Mouse (Mus musculus) MEL (cell line): ENCODE data around the gene Fam169b. TPM values are rescaled to one million over a fixed set of nuclear protein-coding genes. Genes with fewer than 3 reads are reported as not detected.

Source experiments
- DNase-seq: peaks from one replicate; pipeline ENCODE4 v3.0.0; 2011; ENCODE audit warnings: low read depth, low spot score
- H3K27ac ChIP-seq: 2 replicates; pipeline ENCODE4 v1.5.1; 2012; ENCODE audit warnings: low read depth, mild to moderate bottlenecking, control low read depth, low read length, moderate library complexity; ENCODE audit not compliant: control insufficient read depth
- H3K27me3 ChIP-seq, 2 experiments: fragments of 150-350 bp in 1 of 2; sonication (generic) in 1 of 2; 2 replicates each; pipeline ENCODE4 v1.6.1; 2012; ENCODE audit warnings: low read length in 2 of 2, mild to moderate bottlenecking in 2 of 2, improper control_type of control experiment in 1 of 2, moderate library complexity in 1 of 2; ENCODE audit not compliant: insufficient read depth in 2 of 2, control insufficient read depth in 1 of 2
- H3K36me3 ChIP-seq, 2 experiments: 2 replicates each; pipeline ENCODE4 v1.6.1; 2012 to 2014; ENCODE audit warnings: low read length in 2 of 2, improper control_type of control experiment in 1 of 2, inconsistent platforms in 1 of 2, mild to moderate bottlenecking in 1 of 2; ENCODE audit not compliant: insufficient read depth in 2 of 2, control insufficient read depth in 1 of 2
- H3K4me1 ChIP-seq, 2 experiments: fragments of 150-350 bp in 1 of 2; sonication (generic) in 1 of 2; 2 replicates each; pipeline ENCODE4 v1.6.1; 2012; ENCODE audit warnings: low read length in 2 of 2, improper control_type of control experiment in 1 of 2, mild to moderate bottlenecking in 1 of 2; ENCODE audit not compliant: insufficient read depth in 2 of 2, control insufficient read depth in 1 of 2
- H3K4me3 ChIP-seq, 2 experiments: fragments of 150-350 bp in 1 of 2; sonication (generic) in 1 of 2; 2 replicates each; pipeline ENCODE4 v1.5.1; 2012; ENCODE audit warnings: low read depth in 2 of 2, low read length in 2 of 2, mild to moderate bottlenecking in 2 of 2, moderate library complexity in 2 of 2, control low read depth in 1 of 2, improper control_type of control experiment in 1 of 2; ENCODE audit not compliant: control insufficient read depth in 1 of 2, insufficient read depth in 1 of 2
- H3K79me2 ChIP-seq: 2 replicates; pipeline ENCODE4 v1.6.1; 2012; ENCODE audit warnings: mild to moderate bottlenecking, low read length, moderate library complexity; ENCODE audit not compliant: control insufficient read depth, poor library complexity, insufficient read depth
- H3K9ac ChIP-seq: 2 replicates; pipeline ENCODE4 v1.6.1; 2012; ENCODE audit warnings: low read depth, mild to moderate bottlenecking, control low read depth, low read length, moderate library complexity; ENCODE audit not compliant: control insufficient read depth, poor library complexity, severe bottlenecking
- H3K9me3 ChIP-seq: fragments of 150-350 bp; sonication (generic); replicated peaks from 2 replicates; pipeline ENCODE4 v1.6.1; 2012; ENCODE audit warnings: mild to moderate bottlenecking, low read length, improper control_type of control experiment, moderate library complexity; ENCODE audit not compliant: insufficient read depth
- CHD2 ChIP-seq: IDR thresholded peaks from 2 replicates; pipeline ENCODE4 v1.6.1; 2011; ENCODE audit warnings: low read length, improper control_type of control experiment
- ELF1 ChIP-seq: IDR thresholded peaks from 2 replicates; pipeline ENCODE4 v1.6.1; 2014; ENCODE audit warnings: low read depth, mild to moderate bottlenecking, inconsistent platforms, low read length, improper control_type of control experiment, moderate library complexity
- EP300 ChIP-seq, 2 experiments: IDR thresholded peaks; 2 replicates each; pipeline ENCODE4 v1.6.1; 2011; ENCODE audit warnings: improper control_type of control experiment in 2 of 2, low read length in 2 of 2, low read depth in 1 of 2, mild to moderate bottlenecking in 1 of 2
- GABPA ChIP-seq: IDR thresholded peaks from 2 replicates; pipeline ENCODE4 v1.6.1; 2012; ENCODE audit warnings: low read depth, mild to moderate bottlenecking, inconsistent platforms, low read length, improper control_type of control experiment, moderate library complexity
- GATA1 ChIP-seq: IDR thresholded peaks from 2 replicates; pipeline ENCODE4 v1.6.1; 2011; ENCODE audit warnings: low read depth, low read length, improper control_type of control experiment
- HCFC1 ChIP-seq: IDR thresholded peaks from 2 replicates; pipeline ENCODE4 v1.6.1; 2012; ENCODE audit warnings: low read depth, mild to moderate bottlenecking, inconsistent platforms, low read length, improper control_type of control experiment, moderate library complexity
- JUND ChIP-seq: IDR thresholded peaks from 2 replicates; pipeline ENCODE4 v1.6.1; 2011; ENCODE audit warnings: low read depth, mild to moderate bottlenecking, improper control_type of control experiment, low read length
- MEF2A ChIP-seq: IDR thresholded peaks from 2 replicates; pipeline ENCODE4 v1.6.1; 2014; ENCODE audit warnings: low read depth, mild to moderate bottlenecking, inconsistent platforms, low read length, improper control_type of control experiment; ENCODE audit not compliant: poor library complexity, insufficient replicate concordance, severe bottlenecking; ENCODE audit errors: extremely low read depth
- MXI1 ChIP-seq: IDR thresholded peaks from 2 replicates; pipeline ENCODE4 v1.6.1; 2011; ENCODE audit warnings: mild to moderate bottlenecking, low read depth, low read length, improper control_type of control experiment
- NELFE ChIP-seq: IDR thresholded peaks from 2 replicates; pipeline ENCODE4 v1.6.1; 2011; ENCODE audit warnings: low read depth, low read length, improper control_type of control experiment
- POLR2AphosphoS2 ChIP-seq: IDR thresholded peaks from 2 replicates; pipeline ENCODE4 v1.6.1; 2011; ENCODE audit warnings: low read length, improper control_type of control experiment
- RCOR1 ChIP-seq: IDR thresholded peaks from 2 replicates; pipeline ENCODE4 v1.6.1; 2012; ENCODE audit warnings: low read depth, mild to moderate bottlenecking, inconsistent platforms, low read length, improper control_type of control experiment
- SIN3A ChIP-seq: IDR thresholded peaks from 2 replicates; pipeline ENCODE4 v1.6.1; 2012; ENCODE audit warnings: low read length, improper control_type of control experiment, inconsistent platforms
- SMC3 ChIP-seq: IDR thresholded peaks from 2 replicates; pipeline ENCODE4 v1.6.1; 2011; ENCODE audit warnings: low read depth, low read length, improper control_type of control experiment
- TAL1 ChIP-seq: IDR thresholded peaks from 2 replicates; pipeline ENCODE4 v1.6.1; 2012; ENCODE audit warnings: mild to moderate bottlenecking, inconsistent platforms, low read length, moderate library complexity, mixed read lengths
- TBP ChIP-seq: IDR thresholded peaks from 2 replicates; pipeline ENCODE4 v1.8.0; 2011; ENCODE audit warnings: low read depth, low read length, improper control_type of control experiment
- UBTF ChIP-seq: IDR thresholded peaks from 2 replicates; pipeline ENCODE4 v1.6.1; 2012; ENCODE audit warnings: low read depth, mild to moderate bottlenecking, inconsistent platforms, low read length, improper control_type of control experiment, moderate library complexity, borderline replicate concordance; ENCODE audit not compliant: insufficient read depth
- USF1 ChIP-seq: IDR thresholded peaks from 2 replicates; pipeline ENCODE4 v1.6.1; 2014; ENCODE audit warnings: low read depth, mild to moderate bottlenecking, inconsistent platforms, low read length, improper control_type of control experiment, moderate library complexity
- USF2 ChIP-seq, 2 experiments: IDR thresholded peaks; 2 replicates each; pipeline ENCODE4 v1.6.1; 2011 to 2012; ENCODE audit warnings: improper control_type of control experiment in 2 of 2, low read length in 2 of 2, borderline replicate concordance in 1 of 2, inconsistent platforms in 1 of 2, low read depth in 1 of 2, mild to moderate bottlenecking in 1 of 2; ENCODE audit not compliant: insufficient read depth in 1 of 2
- ZNF384 ChIP-seq: IDR thresholded peaks from 2 replicates; pipeline ENCODE4 v1.6.1; 2012; ENCODE audit warnings: low read depth, mild to moderate bottlenecking, inconsistent platforms, low read length, improper control_type of control experiment
- polyA plus RNA-seq, 2 experiments: library from polyadenylated mRNA; stranded (reverse) in 1 of 2; unstranded in 1 of 2; fragments of >175 nt in 1 of 2; fragments of >200 nt in 1 of 2; gene quantifications; 2 replicates each; pipeline versions ENCODE4 v1.2.1 to v1.2.4; 2012; ENCODE audit warnings: low replicate concordance in 2 of 2, low read depth in 1 of 2; ENCODE audit not compliant: insufficient read length in 2 of 2, insufficient read depth in 1 of 2, missing spikeins in 1 of 2
- total RNA-seq: library from RNA; depleted of rRNA; stranded (reverse); fragments of 300-350 nt; gene quantifications from 2 replicates; pipeline ENCODE4 v1.2.3, GENCODE M21; 2012

Fam169b gene
- total and polyA plus RNA-seq, 3 experiments: not detected

- H3K4me3 ChIP-seq: no peak overlapping the region
- no peaks in the 10 kb centered on the region for H3K9me3 ChIP-seq
- H3K4me1 ChIP-seq: no peaks in the 10 kb centered on the region
- H3K36me3 ChIP-seq: no peaks in the 10 kb centered on the region
- H3K27me3 ChIP-seq: no peaks in the 10 kb centered on the region
- no peak overlapping the region for H3K9ac ChIP-seq
- no peak overlapping the region for H3K27ac ChIP-seq
- no peak for DNase-seq
- H3K79me2 ChIP-seq: no peaks in the 10 kb centered on the region
- TF ChIP-seq RCOR1: no peak
- no peak for TF ChIP-seq CHD2
- TF ChIP-seq EP300 (IDR thresholded peaks at IDR 0.05; ENCODE audit: low read depth in 1 of 2, low read length in 2 of 2): no peak
- TF ChIP-seq SMC3: no peak
- TF ChIP-seq ELF1: no peak
- TF ChIP-seq MEF2A: no peak
Observed at GRCm38 (mm10) chr7:68283776-68284175, 10.1 kb downstream of the Fam169b start.

GRCm38 (mm10) chr7:68285851-68286298 is 12.2 kb downstream of the Fam169b start:
- TF ChIP-seq GABPA (no peak), ZNF384 (no peak), GATA1 (no peak), TAL1 (no peak), POLR2AphosphoS2 (no peak), MXI1 (no peak), NELFE (no peak), RCOR1 (no peak), HCFC1 (no peak), SIN3A (no peak), USF1 (no peak), TBP (no peak), UBTF (no peak), USF2 (IDR thresholded peaks at IDR 0.05; ENCODE audit: borderline replicate concordance in 1 of 2, insufficient read depth in 1 of 2, low read depth in 1 of 2, low read length in 2 of 2) (no peak), JUND (no peak)
- Histone ChIP-seq H3K4me1 (no peaks in the 10 kb centered on the region), H3K27me3 (no peaks in the 10 kb centered on the region), H3K79me2 (no peaks in the 10 kb centered on the region), H3K9me3 (no peaks in the 10 kb centered on the region), H3K4me3 (no peak overlapping the region), H3K9ac (no peak overlapping the region), H3K27ac (no peak overlapping the region), H3K36me3 (no peaks in the 10 kb centered on the region)
- no peak for DNase-seq
